Mouse (Mus musculus) C2C12 (cell line): ENCODE results near the gene Enthd1.

Source experiments
- CTCF ChIP-seq: IDR thresholded peaks from one replicate; pipeline ENCODE4 v1.5.1; 2011; ENCODE audit not compliant: control insufficient read depth, insufficient read depth, insufficient read length
- USF1 ChIP-seq: IDR thresholded peaks from one replicate; pipeline ENCODE4 v1.6.1; 2011; ENCODE audit warnings: low read depth, mild to moderate bottlenecking, control low read depth, moderate library complexity

- no peak for TF ChIP-seq CTCF
- TF ChIP-seq USF1: no peak
These were observed 14.2 kb upstream of the Enthd1 start for GRCm38 (mm10) chr15:80579121-80579520.
